Mouse (Mus musculus): ENCODE results near the gene Tmem220.

Gene Tmem220

GRCm38 (mm10) chr11:67052321-67052952 is 27.5 kb downstream of the Tmem220 start, which contains the start of the genes Adprm and Sco1:
Adprm (minus strand) TSS chr11:67052594.
Sco1 (plus strand) TSS chr11:67052670.
- peak; percentile 98 for ATAC-seq (ENCODE audit: insufficient number of reproducible peaks, low FRiP score, low TSS enrichment)

- ATAC-seq (ENCODE audit: insufficient number of reproducible peaks, low FRiP score, low TSS enrichment), result no peak
Observed at GRCm38 (mm10) chr11:67054754-67055365, 29.9 kb downstream of the Tmem220 start.

GRCm38 (mm10) chr11:67061311-67061710 is 36.4 kb downstream of the Tmem220 start:
- no peak for ATAC-seq (ENCODE audit: insufficient number of reproducible peaks, low FRiP score, low TSS enrichment)

DNA sequence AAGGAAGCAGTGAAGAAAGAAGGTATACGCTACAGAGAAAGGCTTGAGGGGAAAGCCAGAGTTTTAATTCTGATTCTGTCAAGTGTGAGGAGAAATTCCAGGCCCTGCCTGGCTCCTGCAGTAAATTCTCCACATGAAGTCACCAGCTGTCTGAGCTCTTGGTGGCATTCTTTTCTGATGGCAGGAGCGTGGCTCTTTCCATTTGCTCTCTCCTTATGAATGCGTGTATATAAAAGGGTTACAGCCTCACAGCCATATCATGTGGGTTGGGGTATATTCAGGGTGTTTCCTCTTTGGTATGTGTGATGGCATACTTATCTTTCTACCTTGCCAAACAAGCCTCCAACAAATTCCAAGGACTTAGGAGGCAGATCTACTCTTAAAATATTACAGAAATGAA is 37.8 kb downstream of the Tmem220 start:
- no peak for ATAC-seq (ENCODE audit: insufficient number of reproducible peaks, low FRiP score, low TSS enrichment)

DNA sequence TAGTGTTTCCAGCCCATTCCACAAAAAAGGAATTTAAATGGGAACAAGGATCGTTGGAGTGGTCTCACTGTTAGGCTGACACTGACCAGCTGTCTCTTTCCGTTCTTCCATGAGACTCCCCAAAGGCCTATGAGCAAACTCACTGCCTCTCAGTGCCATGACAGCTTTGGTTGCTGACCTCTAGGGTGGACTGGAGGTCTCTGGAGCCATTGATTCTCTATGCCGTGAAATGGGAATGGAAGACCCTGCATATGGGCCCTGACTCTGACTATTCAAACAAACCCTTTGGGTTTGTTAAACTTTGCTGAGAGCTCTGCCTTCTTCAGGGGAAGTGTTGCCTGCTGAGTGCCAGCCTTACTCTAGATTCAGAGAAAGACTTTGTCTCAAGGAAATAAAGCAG is 42.8 kb downstream of the Tmem220 start:
- ATAC-seq (ENCODE audit: insufficient number of reproducible peaks, low FRiP score, low TSS enrichment), result no peak

DNA sequence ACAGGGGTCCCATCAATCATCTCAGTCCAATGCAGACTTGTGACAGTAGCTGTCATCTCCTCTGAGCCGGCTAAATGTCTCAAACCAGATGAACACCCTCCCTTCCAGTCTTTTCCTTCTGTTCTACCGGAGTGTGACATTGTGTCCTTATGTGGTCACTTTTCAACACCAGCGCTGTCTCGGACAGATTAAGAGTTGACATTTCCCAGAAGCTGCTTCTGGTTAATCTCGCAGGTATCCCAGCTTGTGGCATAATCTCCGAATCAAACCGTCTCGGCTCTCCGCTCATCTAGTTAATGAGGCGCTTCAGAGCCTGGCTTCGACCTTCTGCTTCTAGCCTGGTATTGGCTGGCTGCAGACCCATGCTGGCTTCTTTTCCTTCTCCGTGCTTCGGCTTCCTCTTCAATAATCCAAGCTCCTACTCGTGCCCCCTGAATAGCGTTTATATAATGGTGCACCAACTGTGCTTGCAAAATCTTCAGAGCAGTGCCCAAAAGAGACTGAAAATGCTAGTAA is 47.7 kb downstream of the Tmem220 start:
- no peak for ATAC-seq (ENCODE audit: insufficient number of reproducible peaks, low FRiP score, low TSS enrichment)

- ATAC-seq (ENCODE audit: insufficient number of reproducible peaks, low FRiP score, low TSS enrichment), result no peak
Observed at GRCm38 (mm10) chr11:67075036-67075435, 50.1 kb downstream of the Tmem220 start.

- ATAC-seq (ENCODE audit: insufficient number of reproducible peaks, low FRiP score, low TSS enrichment), result no peak
Observed at GRCm38 (mm10) chr11:67076781-67077180, 51.8 kb downstream of the Tmem220 start.

GRCm38 (mm10) chr11:67077435-67077834 is 52.5 kb downstream of the Tmem220 start:
- ATAC-seq (ENCODE audit: insufficient number of reproducible peaks, low FRiP score, low TSS enrichment), result no peak

- no peak for ATAC-seq (ENCODE audit: insufficient number of reproducible peaks, low FRiP score, low TSS enrichment)
Observed at GRCm38 (mm10) chr11:67078000-67078399, 53.0 kb downstream of the Tmem220 start, which contains the start of gene Myh3. Myh3 (plus strand) TSS chr11:67078300.

GRCm38 (mm10) chr11:67078888-67079287 is 53.9 kb downstream of the Tmem220 start:
- no peak for ATAC-seq (ENCODE audit: insufficient number of reproducible peaks, low FRiP score, low TSS enrichment)

GRCm38 (mm10) chr11:67079740-67080139 is 54.8 kb downstream of the Tmem220 start:
- ATAC-seq (ENCODE audit: insufficient number of reproducible peaks, low FRiP score, low TSS enrichment), result no peak

- peak; percentile 84 for ATAC-seq (ENCODE audit: insufficient number of reproducible peaks, low FRiP score, low TSS enrichment)
Observed at GRCm38 (mm10) chr11:67080168-67080567, 55.2 kb downstream of the Tmem220 start.

DNA sequence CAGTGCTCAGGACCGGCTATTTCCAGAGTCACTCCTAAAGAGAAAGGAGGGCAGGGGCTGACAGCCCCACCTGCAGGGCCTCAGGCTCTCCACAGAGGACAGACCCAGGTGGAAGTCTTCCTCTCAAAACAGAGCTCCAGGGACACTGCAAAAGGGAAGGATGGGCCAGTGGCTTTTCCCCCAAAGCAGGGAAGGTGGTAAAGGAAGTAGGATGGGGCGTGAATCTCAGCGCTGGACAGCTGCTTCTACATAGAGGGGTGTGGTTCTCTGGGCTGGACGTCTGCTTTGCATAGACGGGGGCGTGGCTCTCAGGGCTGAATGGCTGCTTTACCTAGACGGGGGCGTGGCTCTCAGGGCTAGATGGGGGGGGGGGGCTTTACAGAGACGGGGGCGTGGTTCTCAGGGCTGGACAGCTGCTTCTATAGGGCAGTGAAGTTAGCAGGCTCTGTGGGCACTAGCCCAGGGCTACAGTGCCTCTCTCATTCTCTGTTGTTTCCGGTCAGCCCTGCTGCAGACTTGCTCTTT is 56.2 kb downstream of the Tmem220 start:
- ATAC-seq (ENCODE audit: insufficient number of reproducible peaks, low FRiP score, low TSS enrichment), result no peak

DNA sequence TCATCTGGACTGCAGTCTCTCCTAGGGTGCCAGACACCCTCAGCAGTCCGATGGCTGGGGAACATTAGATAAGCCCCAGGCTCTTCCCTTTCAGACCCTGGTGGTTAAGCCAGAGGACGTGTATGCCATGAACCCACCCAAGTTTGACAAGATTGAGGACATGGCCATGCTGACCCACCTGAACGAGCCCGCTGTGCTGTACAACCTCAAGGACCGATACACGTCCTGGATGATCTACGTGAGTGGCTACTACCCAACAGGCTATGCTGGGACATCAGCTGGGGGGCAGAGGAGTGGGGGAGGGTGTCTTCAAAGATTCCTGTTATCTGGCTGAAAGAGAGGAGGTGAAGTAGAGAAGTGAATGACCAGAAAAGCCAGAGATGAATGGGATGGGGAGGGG is 57.2 kb downstream of the Tmem220 start:
- ATAC-seq (ENCODE audit: insufficient number of reproducible peaks, low FRiP score, low TSS enrichment), result no peak

GRCm38 (mm10) chr11:67082793-67083192 is 57.8 kb downstream of the Tmem220 start:
- no peak for ATAC-seq (ENCODE audit: insufficient number of reproducible peaks, low FRiP score, low TSS enrichment)

- ATAC-seq (ENCODE audit: insufficient number of reproducible peaks, low FRiP score, low TSS enrichment), result no peak
Observed at GRCm38 (mm10) chr11:67083239-67083638, 58.3 kb downstream of the Tmem220 start.

- no peak for ATAC-seq (ENCODE audit: insufficient number of reproducible peaks, low FRiP score, low TSS enrichment)
Observed at GRCm38 (mm10) chr11:67083712-67084340, 58.9 kb downstream of the Tmem220 start.
